Mouse (Mus musculus): ENCODE data around the gene Ppp1r27. TPM values are rescaled to one million over a fixed set of nuclear protein-coding genes. Genes with fewer than 3 reads are reported as not detected.
"Not testable (repeated sequence)": the region's sequence is repeated elsewhere in the genome, so short reads cannot be mapped to it uniquely, and the experiment has no call there.

Gene Ppp1r27
- total RNA-seq, 1 experiment from 2014 or later = 0.48 TPM

DNA sequence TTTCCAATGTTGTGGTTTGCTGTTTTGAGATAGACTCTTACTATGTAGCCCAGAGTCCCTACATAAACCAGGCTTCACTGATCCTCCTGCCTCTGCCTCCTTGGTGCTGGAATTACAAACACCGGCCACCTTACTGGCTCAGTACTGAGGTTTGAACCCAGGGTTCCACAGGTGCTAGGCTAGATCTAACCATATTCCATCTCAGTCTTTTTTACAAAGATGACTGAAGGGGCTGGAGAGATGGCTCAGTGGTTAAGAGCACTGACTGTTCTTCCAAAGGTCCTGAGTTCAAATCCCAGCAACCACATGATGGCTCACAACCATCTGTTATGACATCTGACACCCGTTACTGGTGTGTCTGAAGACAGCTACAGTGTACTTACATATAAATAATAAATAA is 36.7 kb downstream of the Ppp1r27 start:
- not testable (repeated sequence) for DNase-seq

DNA sequence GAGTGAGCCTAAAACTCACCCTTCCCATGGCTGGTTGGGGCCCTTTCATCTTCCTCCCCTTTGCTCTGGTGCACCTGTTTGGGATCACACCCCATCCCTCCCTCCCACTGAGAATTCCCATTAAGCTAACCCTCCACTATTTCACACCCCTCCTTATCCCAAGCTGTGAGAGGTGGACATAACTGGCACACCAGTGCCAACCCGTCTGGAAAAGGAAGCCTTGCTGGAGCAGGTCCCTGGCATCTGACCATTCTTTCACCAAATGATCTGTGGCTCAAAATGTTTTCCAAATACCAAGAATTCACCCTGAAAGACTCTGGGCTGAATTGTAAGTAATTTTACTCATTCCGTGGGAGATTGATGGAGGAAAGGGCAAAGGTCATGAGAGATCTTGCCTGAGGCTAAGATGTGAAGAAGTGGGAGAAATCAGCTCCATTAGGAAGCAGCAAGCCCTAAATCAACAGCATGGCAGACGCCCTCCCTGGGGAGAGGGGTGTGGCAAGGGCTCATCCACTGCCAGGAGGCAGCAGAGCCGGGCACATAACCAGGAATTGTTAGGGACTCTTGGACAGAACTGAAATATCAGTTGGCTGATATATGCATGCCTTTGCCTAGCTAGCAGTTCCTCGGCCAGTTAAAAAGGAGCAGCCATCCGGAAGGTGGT is 38.0 kb downstream of the Ppp1r27 start:
- DNase-seq = peak; percentile 73

DNA sequence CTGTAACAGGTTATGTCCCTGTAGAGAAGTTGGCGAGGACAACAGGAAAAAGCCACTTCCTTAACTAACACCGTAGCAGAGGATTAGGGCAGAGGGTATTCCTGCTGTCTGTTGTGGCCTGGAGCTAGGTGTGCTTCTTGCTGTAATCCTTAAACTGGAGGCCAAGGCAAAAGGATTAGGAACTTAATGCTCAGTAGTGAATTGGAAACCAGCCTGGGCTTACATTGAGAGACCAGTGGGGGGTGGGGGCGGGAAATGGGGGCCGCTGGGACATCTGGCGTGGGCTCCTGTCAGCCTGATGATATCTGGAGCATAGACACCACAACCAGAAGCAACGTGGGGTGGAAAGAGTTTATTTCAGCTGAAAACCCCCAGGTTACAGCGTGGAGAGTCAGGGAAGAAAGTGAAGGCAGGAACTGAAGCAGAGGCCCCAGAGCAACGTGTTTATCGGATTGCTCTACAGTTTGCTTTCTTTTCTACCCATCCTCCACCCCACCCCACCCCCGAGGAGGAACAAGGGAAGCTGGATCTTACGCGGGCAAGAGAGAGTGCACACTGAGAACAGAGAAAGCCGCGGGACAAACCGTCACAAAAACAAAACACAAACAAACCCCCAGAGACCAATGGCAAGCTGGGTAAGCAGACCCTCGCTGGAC is 40.4 kb downstream of the Ppp1r27 start:
- DNase-seq = no peak

DNA sequence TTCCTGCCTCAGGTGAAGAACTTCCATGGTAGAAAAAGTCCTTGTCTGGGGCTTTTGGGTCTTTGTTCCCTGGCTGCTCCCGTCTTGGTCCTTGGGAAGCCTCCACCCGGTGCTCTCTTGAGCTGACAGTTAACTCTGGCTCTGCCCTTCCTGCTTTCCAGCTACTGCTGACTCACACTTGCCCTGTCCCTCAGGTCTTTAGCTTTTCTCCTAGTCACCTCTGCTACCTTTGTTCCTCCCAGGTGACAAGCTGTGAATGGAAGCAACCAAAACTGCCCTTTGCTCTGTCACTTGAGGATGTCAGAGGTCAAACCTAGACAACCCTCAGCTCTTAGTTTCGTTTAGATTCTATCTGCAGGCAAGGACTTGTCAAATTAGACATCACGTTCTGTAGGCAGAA is 41.0 kb downstream of the Ppp1r27 start:
- no peak for DNase-seq

DNA sequence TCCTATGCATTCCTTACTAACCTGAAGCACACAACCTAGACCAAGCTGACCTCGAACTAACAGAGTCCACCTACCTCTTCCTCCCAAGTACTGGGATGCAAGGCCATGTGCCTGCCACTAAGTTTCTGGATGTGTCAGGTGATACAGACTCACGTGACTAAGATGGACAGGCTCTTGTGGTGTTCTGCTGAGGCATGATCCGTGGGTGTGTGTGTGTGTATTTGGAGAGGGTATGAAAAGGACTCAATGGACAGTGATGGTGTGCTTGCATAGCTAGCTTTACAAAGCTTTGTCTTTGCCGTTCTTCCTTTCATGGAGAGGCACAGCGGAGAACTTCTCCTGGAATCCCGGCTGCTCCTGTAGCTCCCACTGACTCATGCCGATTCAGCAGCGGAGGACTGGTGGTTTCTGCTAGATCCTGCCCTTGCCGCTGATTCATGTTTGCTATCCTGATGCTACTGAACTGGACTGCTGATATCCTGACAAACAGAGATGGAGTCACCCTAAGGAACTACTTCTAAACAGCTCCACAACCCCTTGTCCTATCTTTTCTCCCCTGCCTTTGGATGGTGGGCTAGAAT is 42.6 kb downstream of the Ppp1r27 start:
- peak; percentile 51 for DNase-seq

DNA sequence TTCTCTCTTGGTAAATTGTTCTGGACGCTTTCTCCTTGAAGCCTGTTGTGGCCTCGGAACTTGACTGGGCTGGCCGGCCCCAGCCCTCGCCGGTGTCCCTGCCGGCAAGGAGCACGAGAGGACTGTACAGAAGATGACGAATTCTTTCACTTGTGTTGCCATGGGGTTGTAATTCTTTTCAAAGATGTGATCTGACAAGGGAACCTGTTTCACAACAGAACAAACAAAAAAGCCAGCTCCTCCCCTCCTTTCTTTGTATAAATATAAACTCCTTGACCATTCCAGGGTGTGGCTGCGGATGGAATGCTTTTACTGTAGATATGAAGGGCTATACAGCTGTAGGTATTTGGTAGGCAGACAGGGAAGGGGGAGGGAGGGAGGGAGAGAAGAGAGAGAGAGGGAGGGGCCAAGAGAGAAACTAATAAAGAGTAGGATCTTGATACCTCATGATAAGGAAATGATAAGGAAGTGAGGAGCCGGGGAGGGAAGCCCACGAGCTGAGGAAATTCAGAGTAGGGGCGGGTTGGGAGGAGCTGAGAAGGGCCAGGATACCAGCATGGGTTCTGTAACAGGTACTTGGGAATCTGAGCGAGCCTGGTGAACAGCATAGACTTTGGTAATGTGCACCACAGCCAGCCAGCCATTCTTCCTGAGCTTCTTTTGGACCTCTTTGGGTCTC is 43.2 kb downstream of the Ppp1r27 start:
- no peak for DNase-seq

DNA sequence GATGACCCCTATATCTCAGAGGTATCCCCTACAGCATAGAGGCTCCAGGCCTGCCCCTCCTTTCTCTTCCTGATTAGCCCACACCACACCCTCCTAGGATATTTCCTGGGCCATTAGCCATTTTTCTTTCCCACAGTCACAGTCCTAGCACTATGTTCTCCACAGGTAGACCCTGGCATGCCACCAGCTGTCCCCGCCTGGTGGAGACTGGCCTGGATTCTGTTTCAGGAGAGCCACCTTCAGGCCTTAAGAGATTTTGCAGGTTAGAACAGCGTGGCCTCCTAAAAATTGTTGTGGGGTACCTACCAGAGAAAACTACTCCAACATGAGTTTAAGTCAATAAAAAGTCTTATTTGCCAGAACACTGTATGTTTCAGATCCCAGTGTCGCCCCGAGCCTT is 44.0 kb downstream of the Ppp1r27 start:
- no peak for DNase-seq

DNA sequence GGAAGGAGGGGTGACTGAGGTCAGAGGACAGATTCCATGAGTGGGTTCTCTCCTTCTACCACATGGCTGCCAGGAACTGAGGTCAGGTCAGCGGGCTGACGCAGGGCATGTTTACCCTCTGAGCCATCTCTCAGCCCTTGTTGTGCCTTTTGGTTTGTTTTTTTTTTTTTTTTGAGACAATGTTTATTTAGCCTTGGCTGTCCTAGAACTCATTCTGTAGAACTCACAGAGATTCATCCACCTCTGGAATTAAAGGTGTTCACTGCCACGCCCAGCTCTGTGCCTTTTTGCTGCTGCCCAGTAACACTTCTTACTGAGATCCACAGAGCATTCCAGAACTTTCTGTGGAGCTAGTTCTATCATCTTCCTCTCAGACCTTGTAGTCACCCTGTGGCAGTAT is 45.3 kb downstream of the Ppp1r27 start:
- DNase-seq = no peak

DNA sequence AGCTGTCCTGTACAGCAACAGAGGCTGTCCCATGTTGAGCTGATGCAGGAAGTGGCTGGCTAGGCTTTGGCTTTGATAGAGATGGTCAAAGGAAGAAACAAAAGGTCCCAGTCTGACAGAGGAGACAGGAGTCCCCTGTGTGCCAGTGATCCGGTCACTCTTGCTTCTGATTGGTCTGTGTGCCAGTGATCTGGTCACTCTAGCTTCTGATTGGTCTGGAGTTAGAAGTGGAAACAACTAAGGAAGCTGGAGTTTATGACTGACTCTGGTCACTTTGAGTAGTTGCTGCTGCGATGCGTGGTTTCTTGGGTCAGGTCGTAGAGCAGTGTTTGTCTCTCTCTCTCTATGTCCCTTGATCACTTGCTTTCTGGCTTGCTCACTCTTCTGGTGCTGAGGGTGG is 49.2 kb downstream of the Ppp1r27 start:
- no peak for DNase-seq

DNA sequence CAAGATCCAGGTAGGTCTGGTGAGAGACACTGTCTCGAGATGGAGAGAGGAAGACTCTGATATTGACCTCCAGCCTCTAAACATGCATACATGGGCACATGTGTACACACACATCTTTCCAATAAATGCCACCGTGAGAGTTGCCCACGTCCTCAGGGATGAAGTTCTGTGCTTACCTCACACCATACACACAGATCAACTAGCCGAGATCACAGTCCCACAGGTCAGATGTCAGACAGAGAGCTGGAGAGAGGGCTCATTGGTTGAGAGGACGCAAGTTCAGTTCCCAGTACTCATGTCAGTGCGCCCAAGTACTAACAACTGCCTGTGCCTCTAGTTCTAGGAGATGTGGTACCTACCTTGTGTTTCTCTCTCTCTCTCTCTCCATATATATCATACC is 49.9 kb downstream of the Ppp1r27 start:
- DNase-seq = no peak

DNA sequence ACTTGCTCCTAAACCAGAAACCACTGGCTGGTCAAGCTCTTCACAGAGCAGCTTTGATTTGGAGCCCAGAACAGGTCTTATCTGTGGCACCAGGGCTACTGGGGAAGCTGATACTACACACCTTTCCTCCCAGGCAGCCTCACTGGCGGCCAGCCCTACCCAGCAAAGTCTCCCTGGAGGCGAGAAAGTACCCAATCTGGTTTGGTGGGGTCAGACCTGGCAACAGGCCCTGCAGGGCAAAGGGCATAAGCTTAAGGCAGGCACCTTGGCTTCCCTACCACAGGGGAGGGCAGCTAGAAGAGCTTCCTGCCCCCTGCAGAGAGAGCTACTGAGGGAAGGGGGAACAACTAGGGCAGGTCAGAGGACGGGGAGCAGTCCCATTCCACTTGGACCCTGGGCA is 50.6 kb downstream of the Ppp1r27 start:
- no peak for DNase-seq

Other genes starting within 250 kb of the Ppp1r27 start
- gene Actg1, start 202.6 kb downstream of the Ppp1r27 start, total RNA-seq (2021) = 1,064 and 1,109 TPM in 2 replicates
- gene Fscn2, start 189.6 kb downstream of the Ppp1r27 start, total RNA-seq (2021) = 0.37 and 0.71 TPM in 2 replicates
- gene Faap100, start 172.4 kb downstream of the Ppp1r27 start, total RNA-seq (2021) = 18.7 and 24.6 TPM in 2 replicates
- 73.8 and 82.5 TPM in 2 replicates for gene Nploc4, start 113.4 kb downstream of the Ppp1r27 start, total RNA-seq (2021)
- 2.3 and 4.7 TPM in 2 replicates for gene Tspan10, start 108.5 kb downstream of the Ppp1r27 start, total RNA-seq (2021)
- gene Pde6g, start 97.6 kb downstream of the Ppp1r27 start, total RNA-seq (2021) = 0.33 TPM in 1 of 2 replicates, not detected in the other
- gene Oxld1, start 93.1 kb downstream of the Ppp1r27 start, total RNA-seq (2021) = 53.9 and 58.6 TPM in 2 replicates
- 20.6 and 28.1 TPM in 2 replicates for gene Ccdc137, start 93.0 kb downstream of the Ppp1r27 start, total RNA-seq (2021)
- gene Arl16, start 83.5 kb downstream of the Ppp1r27 start, total RNA-seq (2021) = 19.6 and 23.4 TPM in 2 replicates
- 161 TPM in 2 replicates for gene Mrpl12, start 66.5 kb downstream of the Ppp1r27 start, total RNA-seq (2021)
- gene Slc25a10, start 59.3 kb downstream of the Ppp1r27 start, total RNA-seq (2021) = 50.7 and 64.4 TPM in 2 replicates
- 2.3 and 11.7 TPM in 2 replicates for gene Gcgr, start 20.4 kb downstream of the Ppp1r27 start, total RNA-seq (2021)
- gene Mcrip1, start 1.4 kb downstream of the Ppp1r27 start, total RNA-seq (2021) = 52.6 and 67.9 TPM in 2 replicates
- gene P4hb, start 22.1 kb upstream of the Ppp1r27 start, total RNA-seq (2021) = 449 and 479 TPM in 2 replicates
- 268 and 310 TPM in 2 replicates for gene Arhgdia, start 30.5 kb upstream of the Ppp1r27 start, total RNA-seq (2021)
- gene Alyref, start 47.2 kb upstream of the Ppp1r27 start, total RNA-seq (2021) = 120 and 128 TPM in 2 replicates
- gene Anapc11, start 47.3 kb upstream of the Ppp1r27 start, total RNA-seq (2021) = 68.3 and 69.0 TPM in 2 replicates
- gene Npb, start 57.3 kb upstream of the Ppp1r27 start, total RNA-seq (2021) = 1.6 TPM in 1 of 2 replicates, not detected in the other
- 148 and 187 TPM in 2 replicates for gene Pcyt2, start 66.8 kb upstream of the Ppp1r27 start, total RNA-seq (2021)
- gene Sirt7, start 74.1 kb upstream of the Ppp1r27 start, total RNA-seq (2021) = 37.1 and 39.7 TPM in 2 replicates
- gene Mafg, start 82.5 kb upstream of the Ppp1r27 start, total RNA-seq (2021) = 51.8 and 55.3 TPM in 2 replicates
- gene Pycr1, start 92.6 kb upstream of the Ppp1r27 start, total RNA-seq (2021) = 1.6 TPM in 2 replicates
- gene Myadml2, start 97.0 kb upstream of the Ppp1r27 start, total RNA-seq (2021) = 0.94 TPM in 1 of 2 replicates, not detected in the other
- 8.3 and 11.2 TPM in 2 replicates for gene Notum, start 110.0 kb upstream of the Ppp1r27 start, total RNA-seq (2021)
- 69.4 and 71.3 TPM in 2 replicates for gene Aspscr1, start 121.8 kb upstream of the Ppp1r27 start, total RNA-seq (2021)
- gene Cenpx, start 162.6 kb upstream of the Ppp1r27 start, total RNA-seq (2021) = 46.4 and 52.5 TPM in 2 replicates
- gene Lrrc45, start 162.8 kb upstream of the Ppp1r27 start, total RNA-seq (2021) = 27.2 and 31.5 TPM in 2 replicates
- gene Rac3, start 170.3 kb upstream of the Ppp1r27 start, total RNA-seq (2021) = 3.2 and 5.3 TPM in 2 replicates
- 31.8 and 41.9 TPM in 2 replicates for gene Dcxr, start 176.1 kb upstream of the Ppp1r27 start, total RNA-seq (2021)
- 7.3 and 10.2 TPM in 2 replicates for gene Cbr2, start 181.0 kb upstream of the Ppp1r27 start, total RNA-seq (2021)
- 20.9 and 46.6 TPM in 2 replicates for gene Hmga1b, start 211.7 kb upstream of the Ppp1r27 start, total RNA-seq (2021)
- gene Rfng, start 233.1 kb upstream of the Ppp1r27 start, total RNA-seq (2021) = 18.5 and 18.6 TPM in 2 replicates
- gene Gps1, start 233.1 kb upstream of the Ppp1r27 start, total RNA-seq (2021) = 101 and 107 TPM in 2 replicates
- gene Dus1l, start 245.3 kb upstream of the Ppp1r27 start, total RNA-seq (2021) = 64.5 and 70.5 TPM in 2 replicates